Mouse (Mus musculus): ENCODE measurements around the gene Hap1. TPM values are rescaled to one million over a fixed set of nuclear protein-coding genes. Genes with fewer than 3 reads are reported as not detected.
"Not testable (repeated sequence)": the region's sequence is repeated elsewhere in the genome, so short reads cannot be mapped to it uniquely, and the experiment has no call there.

The Hap1 gene
- polyA plus RNA-seq, 1 experiment, result 22.0 TPM

- DNase-seq (ENCODE audit: low read depth in 1 of 2, low spot score in 2 of 2), result no peak
These were observed 13.9 kb upstream of the Hap1 start for GRCm38 (mm10) chr11:100369822-100370221.

GRCm38 (mm10) chr11:100369145-100369544 is 13.2 kb upstream of the Hap1 start:
- no peak for DNase-seq (ENCODE audit: low read depth in 1 of 2, low spot score in 2 of 2)
- Histone ChIP-seq H3K4me1 (ENCODE audit: control insufficient read depth, insufficient read depth, insufficient read length) (no peaks in the 10 kb centered on the region), H3K27ac (ENCODE audit: insufficient read depth, low read length) (no peak overlapping the region), H3K27me3 (ENCODE audit: control insufficient read depth, insufficient read depth, low read length) (no peaks in the 10 kb centered on the region), H3K36me3 (ENCODE audit: control insufficient read depth, insufficient read depth, low read length) (no peaks in the 10 kb centered on the region), H3K4me3 (ENCODE audit: extremely low read depth, insufficient read depth, insufficient read length) (no peak overlapping the region)
- 80% methylated on average over 7 of the region's 7 CpGs for WGBS
- TF ChIP-seq POLR2A (IDR thresholded peaks at IDR 0.05; ENCODE audit: low read depth, low read length) (no peak), CTCF (IDR thresholded peaks at IDR 0.05; ENCODE audit: extremely low read depth, insufficient read depth, insufficient read length, insufficient replicate concordance) (no peak)

More at GRCm38 (mm10) chr11:100369822-100370221, 13.9 kb upstream of the Hap1 start:
- Histone ChIP-seq H3K27ac (ENCODE audit: insufficient read depth, low read length) (no peak overlapping the region), H3K4me1 (ENCODE audit: control insufficient read depth, insufficient read depth, insufficient read length) (no peaks in the 10 kb centered on the region), H3K4me3 (ENCODE audit: extremely low read depth, insufficient read depth, insufficient read length) (no peak overlapping the region), H3K36me3 (ENCODE audit: control insufficient read depth, insufficient read depth, low read length) (no peaks in the 10 kb centered on the region), H3K27me3 (ENCODE audit: control insufficient read depth, insufficient read depth, low read length) (no peaks in the 10 kb centered on the region)
- TF ChIP-seq CTCF (IDR thresholded peaks at IDR 0.05; ENCODE audit: extremely low read depth, insufficient read depth, insufficient read length, insufficient replicate concordance) (no peak), POLR2A (IDR thresholded peaks at IDR 0.05; ENCODE audit: low read depth, low read length) (no peak)
- WGBS, result 57% methylated on average over 8 of the region's 8 CpGs

- Histone ChIP-seq H3K27ac (ENCODE audit: insufficient read depth, low read length) (no peak overlapping the region), H3K27me3 (ENCODE audit: control insufficient read depth, insufficient read depth, low read length) (no peaks in the 10 kb centered on the region), H3K4me3 (ENCODE audit: extremely low read depth, insufficient read depth, insufficient read length) (no peak overlapping the region), H3K4me1 (ENCODE audit: control insufficient read depth, insufficient read depth, insufficient read length) (no peaks in the 10 kb centered on the region), H3K36me3 (ENCODE audit: control insufficient read depth, insufficient read depth, low read length) (no peaks in the 10 kb centered on the region)
- TF ChIP-seq POLR2A (IDR thresholded peaks at IDR 0.05; ENCODE audit: low read depth, low read length) (no peak), CTCF (IDR thresholded peaks at IDR 0.05; ENCODE audit: extremely low read depth, insufficient read depth, insufficient read length, insufficient replicate concordance) (peak; percentile 63; the same call in 1 of the 2 replicates)
- DNase-seq (ENCODE audit: low read depth in 1 of 2, low spot score in 2 of 2), result peak in 1 of 2 experiments; percentile 50
- WGBS, result 19% methylated on average over 12 of the region's 12 CpGs
These were observed 7.1 kb upstream of the Hap1 start for GRCm38 (mm10) chr11:100362979-100363562.

GRCm38 (mm10) chr11:100362209-100362978 is 6.5 kb upstream of the Hap1 start:
- Histone ChIP-seq H3K4me3 (ENCODE audit: extremely low read depth, insufficient read depth, insufficient read length) (no peak overlapping the region), H3K4me1 (ENCODE audit: control insufficient read depth, insufficient read depth, insufficient read length) (no peaks in the 10 kb centered on the region), H3K36me3 (ENCODE audit: control insufficient read depth, insufficient read depth, low read length) (no peaks in the 10 kb centered on the region), H3K27ac (ENCODE audit: insufficient read depth, low read length) (no peak overlapping the region), H3K27me3 (ENCODE audit: control insufficient read depth, insufficient read depth, low read length) (no peaks in the 10 kb centered on the region)
- peak; percentile 82; the same call in 1 of the 2 replicates for TF ChIP-seq CTCF (IDR thresholded peaks at IDR 0.05; ENCODE audit: extremely low read depth, insufficient read depth, insufficient read length, insufficient replicate concordance)
- no peak for TF ChIP-seq POLR2A (IDR thresholded peaks at IDR 0.05; ENCODE audit: low read depth, low read length)
- DNase-seq (ENCODE audit: low read depth in 1 of 2, low spot score in 2 of 2), result peak; percentile 36 to 70
- 10% methylated on average over 8 of the region's 8 CpGs for WGBS

- not testable (repeated sequence) for H3K4me1 ChIP-seq (ENCODE audit: control insufficient read depth, insufficient read depth, insufficient read length); H3K36me3 ChIP-seq (ENCODE audit: control insufficient read depth, insufficient read depth, low read length); DNase-seq (ENCODE audit: low read depth in 1 of 2, low spot score in 2 of 2); H3K4me3 ChIP-seq (ENCODE audit: extremely low read depth, insufficient read depth, insufficient read length); H3K27me3 ChIP-seq (ENCODE audit: control insufficient read depth, insufficient read depth, low read length); H3K27ac ChIP-seq (ENCODE audit: insufficient read depth, low read length)
- no CpG with 5 or more reads among the region's 13 CpGs for WGBS
These were observed 5.1 kb upstream of the Hap1 start for GRCm38 (mm10) chr11:100361059-100361458.

- no peak overlapping the region for H3K4me3 ChIP-seq (ENCODE audit: extremely low read depth, insufficient read depth, insufficient read length)
- WGBS, result 53% methylated on average over 6 of the region's 6 CpGs
- H3K4me1 ChIP-seq (ENCODE audit: control insufficient read depth, insufficient read depth, insufficient read length), result no peaks in the 10 kb centered on the region
- no peak overlapping the region for H3K27ac ChIP-seq (ENCODE audit: insufficient read depth, low read length)
- H3K27me3 ChIP-seq (ENCODE audit: control insufficient read depth, insufficient read depth, low read length), result peaks cover 9% of the 10 kb centered on the region
- no peak for DNase-seq (ENCODE audit: low read depth in 1 of 2, low spot score in 2 of 2)
- TF ChIP-seq CTCF (IDR thresholded peaks at IDR 0.05; ENCODE audit: extremely low read depth, insufficient read depth, insufficient read length, insufficient replicate concordance) (no peak), POLR2A (IDR thresholded peaks at IDR 0.05; ENCODE audit: low read depth, low read length) (no peak)
- H3K36me3 ChIP-seq (ENCODE audit: control insufficient read depth, insufficient read depth, low read length), result no peaks in the 10 kb centered on the region
These were observed 4.2 kb upstream of the Hap1 start for GRCm38 (mm10) chr11:100360175-100360574.

- WGBS, result 63% methylated on average over 5 of the region's 5 CpGs
- no peaks in the 10 kb centered on the region for H3K36me3 ChIP-seq (ENCODE audit: control insufficient read depth, insufficient read depth, low read length)
- H3K4me3 ChIP-seq (ENCODE audit: extremely low read depth, insufficient read depth, insufficient read length), result no peak overlapping the region
- no peak overlapping the region for H3K27ac ChIP-seq (ENCODE audit: insufficient read depth, low read length)
- no peak for DNase-seq (ENCODE audit: low read depth in 1 of 2, low spot score in 2 of 2)
- H3K27me3 ChIP-seq (ENCODE audit: control insufficient read depth, insufficient read depth, low read length), result peaks cover 11% of the 10 kb centered on the region
- no peaks in the 10 kb centered on the region; the same call in 1 of the 2 replicates for H3K4me1 ChIP-seq (ENCODE audit: control insufficient read depth, insufficient read depth, insufficient read length)
- no peak for TF ChIP-seq POLR2A (IDR thresholded peaks at IDR 0.05; ENCODE audit: low read depth, low read length)
- no peak for TF ChIP-seq CTCF (IDR thresholded peaks at IDR 0.05; ENCODE audit: extremely low read depth, insufficient read depth, insufficient read length, insufficient replicate concordance)
These were observed 1.5 kb upstream of the Hap1 start for GRCm38 (mm10) chr11:100357408-100357807.

All from spleen, adult 2 months (tissue).